Mouse (Mus musculus) lung, postnatal 0 days (tissue): Measurements from ENCODE around the gene Tm9sf3.

ENCODE experiments used
- CTCF ChIP-seq: IDR thresholded peaks from 2 replicates; pipeline ENCODE4 v1.5.1; 2016; ENCODE audit warnings: antibody characterized with exemption, mild to moderate bottlenecking
- EP300 ChIP-seq: IDR thresholded peaks from 2 replicates; pipeline ENCODE4 v1.6.1; 2016; ENCODE audit warnings: antibody characterized with exemption, mild to moderate bottlenecking, control low read depth

DNA sequence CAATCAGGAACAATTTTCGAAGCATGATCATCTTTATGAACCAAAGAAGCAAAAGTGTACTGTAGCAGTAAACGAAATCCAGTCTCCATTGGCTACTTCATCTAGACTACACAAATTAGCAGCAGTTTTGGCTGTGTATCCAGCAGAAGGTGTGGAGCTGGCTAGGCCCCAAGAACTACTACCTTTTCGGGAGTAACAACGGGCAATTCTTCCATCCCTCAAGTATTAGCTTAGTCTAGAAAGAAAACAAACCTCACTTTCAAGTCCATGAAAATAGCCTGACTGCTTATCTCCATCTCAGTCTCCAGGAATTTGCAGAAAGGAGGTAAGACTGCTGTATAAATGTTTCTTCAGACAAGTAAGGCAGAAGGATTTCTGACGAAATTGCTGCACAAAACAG, 9.2 kb downstream of the Tm9sf3 start:
- TF ChIP-seq EP300 (peak; percentile 62; the same call in 1 of the 2 replicates), CTCF (no peak)
